Mouse (Mus musculus) myocyte (in vitro differentiated cells): ENCODE results near the gene Dhx34.
A peak's percentile ranks its signal among the peaks of the same experiment; 100 is the strongest.

ENCODE experiments used
- E2F4 ChIP-seq: IDR thresholded peaks from one replicate; pipeline ENCODE4 v1.6.1; 2011; ENCODE audit warnings: mild to moderate bottlenecking, control low read depth, moderate library complexity; ENCODE audit not compliant: insufficient read depth
- MAX ChIP-seq: IDR thresholded peaks from one replicate; pipeline ENCODE4 v1.6.1; 2011; ENCODE audit warnings: low read depth, mild to moderate bottlenecking, control low read depth
- MYOD1 ChIP-seq, 3 experiments: IDR thresholded peaks; one replicate each; pipeline ENCODE4 v1.6.1; 2011; ENCODE audit warnings: control low read depth in 2 of 3, low read depth in 2 of 3, mild to moderate bottlenecking in 2 of 3, moderate library complexity in 1 of 3; ENCODE audit not compliant: insufficient read length in 2 of 3, control insufficient read depth in 1 of 3
- POLR2A ChIP-seq: IDR thresholded peaks from one replicate; pipeline ENCODE4 v1.6.1; 2011; ENCODE audit warnings: low read depth, mild to moderate bottlenecking, control low read depth, moderate library complexity; ENCODE audit not compliant: insufficient read length
- POLR2AphosphoS2 ChIP-seq: IDR thresholded peaks from one replicate; pipeline ENCODE4 v1.6.1; 2011; ENCODE audit warnings: low read depth, control low read depth; ENCODE audit not compliant: insufficient read length
- REST ChIP-seq: IDR thresholded peaks from one replicate; pipeline ENCODE4 v1.6.1; 2011; ENCODE audit warnings: mild to moderate bottlenecking, control low read depth, moderate library complexity; ENCODE audit not compliant: insufficient read depth, insufficient read length
- TCF12 ChIP-seq: IDR thresholded peaks from one replicate; pipeline ENCODE4 v1.6.1; 2011; ENCODE audit warnings: mild to moderate bottlenecking, control low read depth; ENCODE audit not compliant: poor library complexity, insufficient read depth, severe bottlenecking
- TCF3 ChIP-seq: IDR thresholded peaks from one replicate; pipeline ENCODE4 v1.6.1; 2011; ENCODE audit warnings: low read depth, control low read depth; ENCODE audit not compliant: insufficient read length
- USF1 ChIP-seq: IDR thresholded peaks from one replicate; pipeline ENCODE4 v1.6.1; 2011; ENCODE audit warnings: low read depth, mild to moderate bottlenecking, control low read depth, moderate library complexity

DNA sequence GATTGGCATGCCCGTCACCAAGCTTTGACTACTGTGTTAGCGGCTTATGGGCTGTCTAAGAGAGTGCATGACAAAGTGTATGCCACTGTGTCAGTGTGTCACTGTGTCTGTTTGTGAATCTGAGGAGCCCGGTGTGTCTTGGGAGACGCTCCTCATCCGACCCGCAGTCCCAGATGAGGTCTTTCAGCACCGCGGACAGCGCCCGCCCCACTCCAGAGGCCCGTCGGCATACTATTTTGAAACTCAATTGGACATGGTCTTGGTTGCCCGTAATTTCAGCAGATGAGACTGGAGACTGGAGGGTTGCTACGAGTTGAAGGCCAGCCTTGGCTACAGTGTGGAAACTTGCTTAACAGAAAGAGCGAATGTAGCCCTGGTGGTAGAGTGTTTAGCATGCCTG lies 74.2 kb downstream of the Dhx34 start:
- TF ChIP-seq POLR2A (no peak), MYOD1 (IDR thresholded peaks at IDR 0.05; ENCODE audit: control insufficient read depth in 1 of 3, insufficient read length in 2 of 3, low read depth in 2 of 3) (no peak), TCF12 (no peak), POLR2AphosphoS2 (no peak), E2F4 (no peak), REST (peak; percentile 87), MAX (no peak), TCF3 (no peak), USF1 (no peak)
